Mouse (Mus musculus): ENCODE measurements at regions not wholly inside any gene's neighbourhood (a gene's known extent, or its start where the extent isn't known, plus 50 kb on each side); places are given as distances from the start of the nearest gene placed in this dataset.
"Not testable (repeated sequence)": the region's sequence is repeated elsewhere in the genome, so short reads cannot be mapped to it uniquely, and the experiment has no call there.

DNA sequence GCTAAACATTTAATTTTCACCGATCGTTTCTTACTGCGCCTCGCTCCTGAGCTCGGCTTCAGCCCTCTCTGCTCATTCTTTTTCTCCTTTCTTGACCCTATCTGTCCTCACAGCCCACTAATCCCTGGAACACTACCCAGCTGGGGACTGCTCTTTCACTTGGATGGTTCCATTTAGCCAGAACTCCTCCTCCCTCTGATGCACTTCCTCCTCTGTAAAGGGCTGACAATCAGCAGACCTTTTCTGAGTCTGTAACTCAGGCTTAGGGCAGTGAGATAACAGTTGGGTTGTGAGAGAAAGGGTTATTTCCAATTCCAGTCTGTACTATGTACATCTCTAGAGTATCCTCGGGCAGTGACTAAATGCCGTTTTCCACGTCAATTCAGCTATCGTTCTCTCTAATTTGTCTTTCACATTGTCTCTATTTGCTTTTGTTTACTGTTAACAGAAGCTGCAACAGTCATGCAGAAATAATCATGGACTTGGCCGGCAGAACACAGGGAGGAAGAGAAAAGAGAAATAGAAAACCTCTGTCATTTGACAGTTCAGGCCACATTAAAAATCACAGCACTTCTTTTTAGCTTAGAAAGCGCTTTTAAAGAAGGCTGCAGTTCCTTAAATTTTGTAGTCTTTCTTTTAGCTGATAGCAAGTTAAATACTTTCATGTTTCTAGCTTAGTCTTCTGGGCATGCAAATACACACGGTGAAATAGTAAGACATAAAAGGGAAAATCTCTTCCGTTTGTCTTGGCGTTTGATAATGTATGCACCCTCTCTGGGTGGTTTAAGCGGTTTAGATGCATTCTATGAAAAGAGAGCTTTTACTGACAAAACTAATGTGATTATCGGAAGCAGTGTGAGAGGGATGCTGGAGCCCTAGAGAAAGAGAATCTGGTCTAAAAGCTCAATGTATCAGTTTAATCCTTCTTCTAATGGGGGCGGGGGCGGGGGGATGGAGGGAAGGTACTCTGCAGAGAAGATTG is 94.7 kb upstream of the Fam181b start:
- H3K9ac ChIP-seq (replicated peaks), result 0 out of 2 replicates have a peak overlapping the region, but pooled peaks have one; percentile 8
- H3K27ac ChIP-seq (replicated peaks), result peak overlapping the region; percentile 84
- ATAC-seq (ENCODE audit: low FRiP score, low read depth), result peak; percentile 91
- peaks cover 20% of the 10 kb centered on the region for H3K27me3 ChIP-seq
- 0 out of 2 replicates have a peak overlapping the region, but pooled peaks have one; percentile 13 for H3K4me3 ChIP-seq
- 8% methylated on average over 18 of the region's 18 CpGs for WGBS
- H3K4me1 ChIP-seq, result peaks cover 16% of the 10 kb centered on the region
- H3K36me3 ChIP-seq, result no peaks in the 10 kb centered on the region
- no peaks in the 10 kb centered on the region for H3K9me3 ChIP-seq
- peak overlapping the region; percentile 47 for H3K4me2 ChIP-seq (replicated peaks)

GRCm38 (mm10) chr7:92985683-92986070 is 94.0 kb upstream of the Fam181b start:
- H3K9me3 ChIP-seq, result no peaks in the 10 kb centered on the region
- H3K27ac ChIP-seq (replicated peaks), result peak overlapping the region; percentile 84
- peak; percentile 39; the same call in 1 of the 2 replicates for ATAC-seq (ENCODE audit: low FRiP score, low read depth)
- peaks cover 21% of the 10 kb centered on the region for H3K27me3 ChIP-seq
- peak overlapping the region; percentile 47; the same call in 1 of the 2 replicates for H3K4me2 ChIP-seq (replicated peaks)
- no peak overlapping the region for H3K9ac ChIP-seq (replicated peaks)
- H3K4me1 ChIP-seq, result peaks cover 16% of the 10 kb centered on the region
- 11% methylated on average over 2 of the region's 2 CpGs for WGBS
- H3K4me3 ChIP-seq, result no peak overlapping the region
- no peaks in the 10 kb centered on the region for H3K36me3 ChIP-seq

GRCm38 (mm10) chr7:92998886-92999285 is 80.8 kb upstream of the Fam181b start:
- no peak for ATAC-seq (ENCODE audit: low FRiP score, low read depth)
- WGBS, result 81% methylated on average over 3 of the region's 3 CpGs
- no peaks in the 10 kb centered on the region for H3K4me1 ChIP-seq
- no peaks in the 10 kb centered on the region for H3K9me3 ChIP-seq
- H3K27ac ChIP-seq (replicated peaks), result no peak overlapping the region
- H3K36me3 ChIP-seq, result no peaks in the 10 kb centered on the region
- no peak overlapping the region for H3K4me3 ChIP-seq
- no peak overlapping the region for H3K9ac ChIP-seq (replicated peaks)
- no peak overlapping the region for H3K4me2 ChIP-seq (replicated peaks)
- H3K27me3 ChIP-seq, result no peaks in the 10 kb centered on the region; the same call in 1 of the 2 replicates

DNA sequence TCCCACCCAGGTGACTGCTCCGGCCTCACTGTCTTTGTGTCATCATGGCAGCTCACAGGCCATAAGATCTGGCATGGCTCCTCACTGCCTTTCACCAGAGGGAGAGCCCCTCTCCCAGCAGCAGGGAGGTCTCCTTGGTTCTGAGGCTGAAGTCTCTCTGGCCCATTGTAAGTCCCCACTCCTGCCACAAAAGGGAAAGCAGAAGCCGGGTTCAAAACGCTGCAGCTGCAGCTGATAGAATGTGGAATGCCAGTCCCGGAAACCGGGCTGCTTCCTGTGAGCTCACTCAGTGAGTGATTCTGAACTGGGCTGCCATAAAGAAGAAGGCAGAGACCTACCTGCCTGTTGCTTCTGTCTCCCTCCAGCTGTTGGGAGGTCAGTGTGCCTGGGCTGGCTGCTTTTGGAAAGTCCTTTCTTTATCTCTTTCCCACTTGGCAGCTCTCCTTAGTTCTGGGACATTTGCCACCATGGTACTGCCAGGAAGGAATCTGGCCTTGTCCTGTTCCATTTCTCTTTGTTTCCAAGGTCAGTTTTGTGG is 72.9 kb upstream of the Fam181b start:
- not testable (repeated sequence) for H3K9ac ChIP-seq (replicated peaks); H3K4me3 ChIP-seq; H3K4me2 ChIP-seq (replicated peaks); H3K27ac ChIP-seq (replicated peaks); H3K4me1 ChIP-seq; H3K27me3 ChIP-seq; H3K36me3 ChIP-seq; H3K9me3 ChIP-seq
- peak; percentile 63; the same call in 1 of the 2 replicates for ATAC-seq (ENCODE audit: low FRiP score, low read depth)
- WGBS, result 26% methylated on average over 5 of the region's 5 CpGs

DNA sequence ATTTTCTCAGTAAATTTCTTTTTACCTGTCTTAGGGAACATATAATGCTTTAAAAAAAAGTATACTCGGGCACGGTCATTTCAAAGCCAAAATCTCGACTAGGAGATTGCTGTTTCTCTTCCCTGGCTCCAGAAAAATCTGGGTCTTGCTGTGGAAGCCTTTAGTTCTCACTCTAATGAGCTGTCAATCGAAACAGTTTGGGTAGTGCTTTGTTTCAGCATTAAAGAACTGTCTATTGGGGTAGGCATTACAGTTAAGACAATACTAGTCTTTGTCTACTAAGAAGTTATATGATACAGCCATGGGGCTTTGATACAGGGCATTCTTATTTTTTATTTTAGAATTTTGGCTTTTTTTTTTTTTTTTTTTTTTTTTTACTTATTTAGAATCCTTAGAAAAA is 71.9 kb upstream of the Fam181b start:
- H3K27ac ChIP-seq (replicated peaks), result no peak overlapping the region
- ATAC-seq (ENCODE audit: low FRiP score, low read depth), result no peak
- 52% methylated on average over 4 of the region's 4 CpGs for WGBS

DNA sequence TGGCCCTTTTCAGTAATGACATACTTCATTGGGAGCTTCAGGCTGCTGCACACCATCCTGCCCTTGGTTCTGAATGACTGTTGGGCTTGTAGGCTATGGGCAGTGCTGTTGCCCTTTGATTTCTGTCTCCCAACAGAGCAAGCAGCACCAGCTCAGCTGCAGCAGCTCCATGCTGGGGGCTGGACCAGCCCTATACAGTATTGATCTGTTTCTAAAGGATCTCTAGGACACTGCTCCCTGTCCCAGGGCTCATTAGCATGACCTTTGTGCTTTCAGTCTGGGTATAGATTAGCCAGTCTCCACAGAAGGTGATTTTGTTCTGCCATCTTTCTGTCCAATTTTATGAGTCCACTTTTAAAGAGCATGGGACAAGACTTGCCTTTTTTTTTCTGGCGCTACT is 60.3 kb upstream of the Fam181b start:
- WGBS, result 84% methylated on average over 1 of the region's 1 CpGs
- Histone ChIP-seq H3K4me2 (replicated peaks) (no peak overlapping the region), H3K9ac (replicated peaks) (no peak overlapping the region), H3K36me3 (no peaks in the 10 kb centered on the region), H3K4me3 (no peak overlapping the region), H3K4me1 (peaks cover 10% of the 10 kb centered on the region), H3K27ac (replicated peaks) (no peak overlapping the region), H3K27me3 (peaks cover 24% of the 10 kb centered on the region), H3K9me3 (no peaks in the 10 kb centered on the region)
- no peak for ATAC-seq (ENCODE audit: low FRiP score, low read depth)

More for the DNA sequence above, 71.9 kb upstream of the Fam181b start:
- no peak overlapping the region for H3K4me2 ChIP-seq (replicated peaks)
- H3K4me3 ChIP-seq, result no peak overlapping the region
- no peak overlapping the region for H3K9ac ChIP-seq (replicated peaks)
- H3K4me1 ChIP-seq, result peaks cover 6% of the 10 kb centered on the region; the same call in 1 of the 2 replicates
- H3K36me3 ChIP-seq, result no peaks in the 10 kb centered on the region
- H3K27me3 ChIP-seq, result no peaks in the 10 kb centered on the region
- H3K9me3 ChIP-seq, result no peaks in the 10 kb centered on the region

GRCm38 (mm10) chr7:93023489-93024130 is 56.1 kb upstream of the Fam181b start:
- Histone ChIP-seq H3K27me3 (peaks cover 28% of the 10 kb centered on the region), H3K36me3 (no peaks in the 10 kb centered on the region), H3K9me3 (no peaks in the 10 kb centered on the region), H3K27ac (replicated peaks) (peak overlapping the region; percentile 65), H3K4me1 (peaks cover 12% of the 10 kb centered on the region), H3K4me3 (no peak overlapping the region), H3K4me2 (replicated peaks) (peak overlapping the region; percentile 19; the same call in 1 of the 2 replicates), H3K9ac (replicated peaks) (no peak overlapping the region)
- 5% methylated on average over 5 of the region's 5 CpGs for WGBS
- peak; percentile 85 for ATAC-seq (ENCODE audit: low FRiP score, low read depth)

GRCm38 (mm10) chr7:93026231-93026630 is 53.4 kb upstream of the Fam181b start:
- WGBS, result 36% methylated on average over 4 of the region's 4 CpGs
- no peak overlapping the region; the same call in 1 of the 2 replicates for H3K27ac ChIP-seq (replicated peaks)
- H3K27me3 ChIP-seq, result peaks cover 11% of the 10 kb centered on the region
- no peaks in the 10 kb centered on the region for H3K9me3 ChIP-seq
- ATAC-seq (ENCODE audit: low FRiP score, low read depth), result peak; percentile 27; the same call in 1 of the 2 replicates
- no peak overlapping the region for H3K4me3 ChIP-seq
- H3K36me3 ChIP-seq, result no peaks in the 10 kb centered on the region
- no peak overlapping the region for H3K4me2 ChIP-seq (replicated peaks)
- H3K9ac ChIP-seq (replicated peaks), result no peak overlapping the region
- H3K4me1 ChIP-seq, result peaks cover 12% of the 10 kb centered on the region

Data from midbrain, embryonic 12.5 days (tissue).